7 mouse cellular contexts compared by ENCODE assay signal in genomic region chr14:55015767-55016111, GRCm38 (mm10). TPM values are rescaled to one million over a fixed set of nuclear protein-coding genes. Genes with fewer than 3 reads are reported as not detected.
DNase-seq lines count a peak whose midpoint lies in the region; ATAC-seq and TF ChIP-seq lines count a peak whose summit lies in the region.

No protein-coding gene starts in this region.

- ATAC-seq in lung, embryonic 14.5 days (ENCODE audit: insufficient read depth), result no peak; the same call in 1 of the 2 replicates
- peak; percentile 54 for ATAC-seq in embryonic facial prominence, embryonic 12.5 days (ENCODE audit: insufficient number of reproducible peaks, insufficient read depth, low FRiP score, low TSS enrichment)
- no peak for ATAC-seq in intestine, embryonic 16.5 days
- ATAC-seq in neural tube, embryonic 12.5 days (ENCODE audit: low FRiP score, low read depth), result no peak

- no peak for TF ChIP-seq CTCF in lung, embryonic 14.5 days (IDR thresholded peaks at IDR 0.05; ENCODE audit: low read depth)

- peak overlapping the region; percentile 65 for H3K4me3 ChIP-seq in lung, embryonic 14.5 days (ENCODE audit: low read depth, low read length)
- peak overlapping the region; percentile 70 for H3K4me3 ChIP-seq in embryonic facial prominence, embryonic 12.5 days
- H3K4me3 ChIP-seq in intestine, embryonic 16.5 days (ENCODE audit: low read length), result peak overlapping the region; percentile 64
- peak overlapping the region; percentile 67 for H3K4me3 ChIP-seq in neural tube, embryonic 12.5 days

- no peaks in the 10 kb centered on the region for H3K4me1 ChIP-seq in lung, embryonic 14.5 days (ENCODE audit: insufficient read depth)
- no peaks in the 10 kb centered on the region for H3K4me1 ChIP-seq in embryonic facial prominence, embryonic 12.5 days
- H3K4me1 ChIP-seq in intestine, embryonic 16.5 days (ENCODE audit: control insufficient read depth, insufficient read depth, low read length), result peaks cover 5% of the 10 kb centered on the region
- H3K4me1 ChIP-seq in neural tube, embryonic 12.5 days, result peaks cover 4% of the 10 kb centered on the region; the same call in 1 of the 2 replicates

- intact Hi-C loops in left cerebral cortex, postnatal 14 days (cut with DNase I), result loop anchor here (2.0 kb wide), 2 partner anchors 115 to 173 kb away; no protein-coding TSS in a partner anchor

- peak overlapping the region; percentile 48 for H3K27ac ChIP-seq in lung, embryonic 14.5 days (ENCODE audit: low read depth)
- peak overlapping the region; percentile 78 for H3K27ac ChIP-seq in embryonic facial prominence, embryonic 12.5 days
- peak overlapping the region; percentile 66 for H3K27ac ChIP-seq in intestine, embryonic 16.5 days (ENCODE audit: low read length)
- peak overlapping the region; percentile 15; the same call in 1 of the 2 replicates for H3K27ac ChIP-seq in neural tube, embryonic 12.5 days

- peak overlapping the region; percentile 69 for H3K4me2 ChIP-seq in lung, embryonic 14.5 days
- peak overlapping the region; percentile 79 for H3K4me2 ChIP-seq in embryonic facial prominence, embryonic 12.5 days (replicated peaks)
- H3K4me2 ChIP-seq in intestine, embryonic 16.5 days (ENCODE audit: low read depth, low read length), result peak overlapping the region; percentile 72
- H3K4me2 ChIP-seq in neural tube, embryonic 12.5 days (replicated peaks), result peak overlapping the region; percentile 85

- WGBS in lung, embryonic 14.5 days, result under 1% methylated on average over 17 of the region's 17 CpGs
- WGBS in embryonic facial prominence, embryonic 12.5 days, result under 1% methylated on average over 17 of the region's 17 CpGs
- under 1% methylated on average over 17 of the region's 17 CpGs for WGBS in intestine, embryonic 16.5 days
- under 1% methylated on average over 17 of the region's 17 CpGs for WGBS in neural tube, embryonic 12.5 days

- no peaks in the 10 kb centered on the region for H3K27me3 ChIP-seq in lung, embryonic 14.5 days (ENCODE audit: insufficient read depth, low read length)
- no peaks in the 10 kb centered on the region for H3K27me3 ChIP-seq in embryonic facial prominence, embryonic 12.5 days
- H3K27me3 ChIP-seq in intestine, embryonic 16.5 days (replicated peaks; ENCODE audit: control insufficient read depth, insufficient read depth, low read length), result no peaks in the 10 kb centered on the region
- no peaks in the 10 kb centered on the region for H3K27me3 ChIP-seq in neural tube, embryonic 12.5 days (replicated peaks)

- H3K36me3 ChIP-seq in lung, embryonic 14.5 days (ENCODE audit: insufficient read depth), result peaks cover 24% of the 10 kb centered on the region
- H3K36me3 ChIP-seq in embryonic facial prominence, embryonic 12.5 days, result peaks cover 22% of the 10 kb centered on the region
- H3K36me3 ChIP-seq in intestine, embryonic 16.5 days (ENCODE audit: control insufficient read depth, insufficient read depth, low read length), result no peaks in the 10 kb centered on the region
- peaks cover 11% of the 10 kb centered on the region; the same call in 1 of the 2 replicates for H3K36me3 ChIP-seq in neural tube, embryonic 12.5 days

- no peaks in the 10 kb centered on the region for H3K9me3 ChIP-seq in lung, embryonic 14.5 days (ENCODE audit: low read depth, low read length)
- H3K9me3 ChIP-seq in embryonic facial prominence, embryonic 12.5 days, result no peaks in the 10 kb centered on the region
- H3K9me3 ChIP-seq in intestine, embryonic 16.5 days (ENCODE audit: control insufficient read depth, low read length), result no peaks in the 10 kb centered on the region
- H3K9me3 ChIP-seq in neural tube, embryonic 12.5 days, result no peaks in the 10 kb centered on the region

- DNase-seq in lung, embryonic 14.5 days, result no peak
- DNase-seq in lung, postnatal 36 days, result no peak
- DNase-seq in thymus, postnatal 25 days, result no peak
- no peak for DNase-seq in left cerebral cortex, postnatal 14 days (ENCODE audit: low spot score in 2 of 2)

- peak overlapping the region; percentile 73 for H3K9ac ChIP-seq in lung, embryonic 14.5 days
- H3K9ac ChIP-seq in embryonic facial prominence, embryonic 12.5 days, result peak overlapping the region; percentile 66
- H3K9ac ChIP-seq in intestine, embryonic 16.5 days (ENCODE audit: low read depth, low read length), result peak overlapping the region; percentile 73
- H3K9ac ChIP-seq in neural tube, embryonic 12.5 days, result peak overlapping the region; percentile 75

RNA-seq across cellular contexts. Expression of gene Ngdn, which starts 0.5 kb away (rescaled TPM):
- 75.0 and 81.6 TPM in 2 replicates for polyA plus RNA-seq in lung, embryonic 14.5 days (2014; fragmentation: Nextera tagmentation; extraction: Ambion mirVana)
- polyA plus RNA-seq in embryonic facial prominence, embryonic 12.5 days (2016; fragmentation: Nextera tagmentation; extraction: Ambion mirVana), result 79.9 and 81.3 TPM in 2 replicates
- 87.2 and 89.2 TPM in 2 replicates for polyA plus RNA-seq in intestine, embryonic 16.5 days (2015; fragmentation: Nextera tagmentation; extraction: Ambion mirVana)
- 64.1 and 69.1 TPM in 2 replicates for polyA plus RNA-seq in neural tube, embryonic 12.5 days (2016; fragmentation: Nextera tagmentation; extraction: Ambion mirVana)
- 10 to 100 TPM; 20.2 to 21.6 TPM for total RNA-seq in left cerebral cortex, postnatal 14 days (2021)

RNA-seq across cellular contexts. Expression of gene Myh7, which starts 21.3 kb away (rescaled TPM):
- 1.8 and 3.6 TPM in 2 replicates for polyA plus RNA-seq in lung, embryonic 14.5 days (2014; fragmentation: Nextera tagmentation; extraction: Ambion mirVana)
- polyA plus RNA-seq in embryonic facial prominence, embryonic 12.5 days (2016; fragmentation: Nextera tagmentation; extraction: Ambion mirVana), result 7.6 and 8.3 TPM in 2 replicates
- polyA plus RNA-seq in intestine, embryonic 16.5 days (2015; fragmentation: Nextera tagmentation; extraction: Ambion mirVana), result 2.6 and 4.1 TPM in 2 replicates
- polyA plus RNA-seq in neural tube, embryonic 12.5 days (2016; fragmentation: Nextera tagmentation; extraction: Ambion mirVana), result 7.0 and 11.3 TPM in 2 replicates
- 1 to 10 TPM; 5.6 to 7.8 TPM for total RNA-seq in left cerebral cortex, postnatal 14 days (2021)

RNA-seq across cellular contexts. Expression of gene Gm17428, which starts 39.0 kb away (rescaled TPM):
- polyA plus RNA-seq in lung, embryonic 14.5 days (2014; fragmentation: Nextera tagmentation; extraction: Ambion mirVana), result not detected in 2 replicates
- not detected in 2 replicates for polyA plus RNA-seq in embryonic facial prominence, embryonic 12.5 days (2016; fragmentation: Nextera tagmentation; extraction: Ambion mirVana)
- not detected in 2 replicates for polyA plus RNA-seq in intestine, embryonic 16.5 days (2015; fragmentation: Nextera tagmentation; extraction: Ambion mirVana)
- polyA plus RNA-seq in neural tube, embryonic 12.5 days (2016; fragmentation: Nextera tagmentation; extraction: Ambion mirVana), result not detected in 2 replicates
- total RNA-seq in left cerebral cortex, postnatal 14 days (2021), result not detected

RNA-seq across cellular contexts. Expression of gene Myh6, which starts 49.0 kb away (rescaled TPM):
- polyA plus RNA-seq in lung, embryonic 14.5 days (2014; fragmentation: Nextera tagmentation; extraction: Ambion mirVana), result 4.6 and 87.1 TPM in 2 replicates
- polyA plus RNA-seq in embryonic facial prominence, embryonic 12.5 days (2016; fragmentation: Nextera tagmentation; extraction: Ambion mirVana), result 2.2 and 3.2 TPM in 2 replicates
- 0.46 and 0.77 TPM in 2 replicates for polyA plus RNA-seq in intestine, embryonic 16.5 days (2015; fragmentation: Nextera tagmentation; extraction: Ambion mirVana)
- polyA plus RNA-seq in neural tube, embryonic 12.5 days (2016; fragmentation: Nextera tagmentation; extraction: Ambion mirVana), result 2.9 and 3.8 TPM in 2 replicates
- total RNA-seq in left cerebral cortex, postnatal 14 days (2021), result 1 to 10 TPM; 2.7 to 3.7 TPM

Comparison
In these comparisons a context has a peak if more than half of its experiments do, and no peak if none do; other contexts are left out.
1. H3K27ac ChIP-seq: peak in every context shown above with its lines; median percentile 78 in embryonic facial prominence, embryonic 12.5 days; 66 in intestine, embryonic 16.5 days; 48 in lung, embryonic 14.5 days; 15 in neural tube, embryonic 12.5 days.